Mouse (Mus musculus): Measurements from ENCODE around the gene Tdrd7.

- TF ChIP-seq POLR2A (IDR thresholded peaks at IDR 0.05; ENCODE audit: extremely low read depth, insufficient read depth, low read length) (no peak), CTCF (IDR thresholded peaks at IDR 0.05; ENCODE audit: low read depth, low read length) (no peak)
Observed at GRCm38 (mm10) chr4:45967479-45968341, 2.6 kb downstream of the Tdrd7 start.
